Mouse (Mus musculus) left cerebral cortex, postnatal 10 days (tissue): Measurements from ENCODE around the gene Atf5. TPM values are rescaled to one million over a fixed set of nuclear protein-coding genes. Genes with fewer than 3 reads are reported as not detected.
A peak's percentile ranks its signal among the peaks of the same experiment; 100 is the strongest.

ENCODE experiments used
- DNase-seq, 2 experiments: peaks; one replicate each; pipeline ENCODE4 v3.0.0; 2021 to 2022; ENCODE audit warnings: low spot score in 2 of 2, mixed read lengths in 1 of 2; ENCODE audit errors: extremely low spot score in 1 of 2
- intact Hi-C: fragments of 180-260 bp; cut with DNase I; formaldehyde crosslinking; loops from one replicate; pipeline ENCODE4 v1.15.1; 2025
- total RNA-seq, 2 experiments: library from RNA; stranded (reverse); gene quantifications; 2 replicates each; pipeline ENCODE4 v1.2.3; 2021

Gene Atf5
- total RNA-seq, 2 experiments from 2014 or later, result 23.6 to 24.1 TPM

DNA sequence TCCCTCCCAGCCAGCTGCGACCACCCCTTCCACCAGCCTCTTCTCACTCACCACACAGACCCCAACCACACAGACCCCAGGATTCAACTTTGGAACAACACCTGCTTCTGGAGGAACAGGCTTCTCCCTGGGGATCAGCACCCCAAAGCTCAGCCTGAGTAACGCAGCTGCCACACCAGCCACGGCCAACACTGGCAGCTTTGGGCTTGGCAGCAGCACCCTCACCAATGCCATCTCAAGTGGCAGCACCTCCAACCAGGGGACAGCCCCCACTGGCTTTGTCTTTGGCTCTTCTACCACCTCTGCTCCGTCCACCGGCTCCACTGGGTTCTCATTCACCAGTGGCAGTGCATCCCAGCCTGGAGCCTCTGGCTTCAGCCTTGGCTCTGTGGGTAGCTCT is 12.2 kb upstream of the Atf5 start:
- intact Hi-C loops, result no loop called here
- no peak for DNase-seq

DNA sequence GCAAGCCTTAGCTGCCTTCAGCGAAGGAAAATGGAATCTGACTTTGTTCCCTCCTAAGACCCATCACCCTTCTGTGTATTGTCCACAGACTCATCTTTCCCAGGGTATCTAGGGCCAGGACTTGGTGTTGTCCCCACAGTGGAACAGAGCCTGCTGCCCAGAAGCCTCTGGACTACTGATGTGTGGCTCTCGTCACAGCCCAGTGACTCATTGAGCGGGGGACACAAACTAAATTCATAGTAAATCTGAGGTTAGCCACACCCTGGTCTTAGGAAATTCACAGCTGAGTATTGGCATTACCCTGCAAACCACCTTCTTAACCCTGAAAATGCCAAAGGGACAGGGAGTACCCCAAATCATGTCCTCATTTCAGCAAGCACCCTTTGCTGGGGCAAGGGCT is 10.3 kb upstream of the Atf5 start:
- intact Hi-C loops, result no loop called here
- DNase-seq, result no peak

- intact Hi-C loops, result loop anchor here (2.0 kb wide), 1 partner anchor 100 kb away; no protein-coding TSS in a partner anchor
- peak; percentile 76 to 83 for DNase-seq
Measured at GRCm38 (mm10) chr7:44824872-44825271, 8.4 kb upstream of the Atf5 start.

- peak in 1 of 2 experiments; percentile 17 for DNase-seq
- intact Hi-C loops, result no loop called here
Measured at GRCm38 (mm10) chr7:44823409-44823808, 7.0 kb upstream of the Atf5 start.

DNA sequence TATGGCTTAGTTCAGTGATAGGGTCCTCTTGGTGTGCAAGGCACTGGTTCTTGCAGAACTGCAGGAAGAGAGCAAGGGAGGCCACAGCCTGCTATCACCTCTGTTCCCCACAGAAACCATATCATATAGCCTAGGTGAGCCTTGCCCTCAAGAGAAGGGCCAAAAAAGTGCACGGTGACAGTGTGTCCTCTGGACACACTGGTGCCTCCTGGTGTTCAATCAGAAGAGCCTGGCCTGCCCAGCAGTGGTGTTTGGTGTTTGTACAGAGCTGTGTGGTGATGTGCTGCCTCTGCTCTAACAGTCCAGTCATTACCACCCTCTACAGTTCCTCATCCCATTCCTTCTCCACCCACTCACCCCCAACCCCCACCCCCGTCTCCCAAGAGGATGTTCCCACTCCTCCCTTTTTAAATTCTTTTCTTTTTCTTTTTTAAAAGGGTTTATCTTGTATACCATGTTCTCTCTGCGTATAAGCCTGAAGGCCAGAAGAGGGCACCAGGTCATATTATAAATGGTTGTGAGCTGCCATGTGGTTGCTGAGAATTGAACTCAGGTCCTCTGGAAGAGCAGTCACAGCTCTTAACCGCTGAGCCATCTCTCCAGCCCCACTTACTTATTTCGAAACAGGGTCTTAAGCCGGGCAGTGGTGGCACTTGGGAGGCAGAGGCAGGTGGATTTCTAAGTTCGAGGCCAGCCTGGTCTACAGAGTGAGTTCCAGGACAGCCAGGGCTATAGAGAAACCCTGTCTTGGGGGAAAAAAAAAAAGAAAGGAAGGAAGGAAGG is 5.4 kb upstream of the Atf5 start:
- DNase-seq, result peak in 1 of 2 experiments; percentile 13
- intact Hi-C loops, result no loop called here

- peak in 1 of 2 experiments; percentile 2 for DNase-seq
- intact Hi-C loops, result no loop called here
Measured at GRCm38 (mm10) chr7:44820525-44820924, 4.1 kb upstream of the Atf5 start.

DNA sequence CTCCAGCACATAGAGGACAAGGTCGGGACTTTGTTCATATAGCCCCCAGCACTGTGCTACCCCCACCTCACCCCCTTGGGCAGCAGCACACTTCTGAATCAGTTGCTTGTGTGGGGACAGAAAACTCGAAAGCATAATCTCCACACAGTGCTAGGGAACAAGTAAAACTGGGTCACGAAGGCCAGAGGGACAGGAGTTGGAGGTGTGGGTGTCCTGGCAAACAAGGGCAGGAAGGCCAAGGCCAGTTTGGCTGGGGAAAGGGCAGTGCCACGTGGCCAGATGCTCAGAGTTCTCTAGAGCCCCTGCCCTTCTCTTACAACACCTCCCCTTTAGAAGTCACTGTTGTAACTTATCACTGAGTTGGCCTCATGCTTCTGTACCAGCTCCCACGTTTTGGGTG is 3.4 kb upstream of the Atf5 start:
- DNase-seq, result peak in 1 of 2 experiments; percentile 18
- intact Hi-C loops, result no loop called here

- intact Hi-C loops, result no loop called here
- DNase-seq, result peak in 1 of 2 experiments; percentile 4
Measured at GRCm38 (mm10) chr7:44819391-44819790, 2.9 kb upstream of the Atf5 start.

GRCm38 (mm10) chr7:44818751-44819235 is 2.3 kb upstream of the Atf5 start:
- DNase-seq, result peak in 1 of 2 experiments; percentile 69
- intact Hi-C loops, result no loop called here

DNA sequence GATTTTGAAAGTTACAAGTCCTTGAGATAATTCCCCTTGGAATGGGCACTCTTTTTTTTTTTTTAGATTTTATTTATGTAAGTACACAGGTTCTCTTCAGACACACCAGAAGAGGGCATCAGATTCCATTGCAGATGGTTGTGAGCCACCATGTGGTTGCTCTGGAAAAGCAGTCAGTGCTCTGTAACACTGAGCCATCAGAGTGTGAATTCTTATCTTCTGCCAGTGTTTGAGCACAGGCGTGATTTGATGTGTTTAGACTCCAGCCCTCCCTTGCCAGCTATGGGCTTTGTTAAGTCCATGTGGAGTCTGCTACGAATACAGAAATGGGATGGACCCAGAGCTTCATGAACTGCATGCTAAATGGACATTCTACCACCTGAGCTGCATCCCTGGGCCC is 1.7 kb upstream of the Atf5 start:
- intact Hi-C loops, result no loop called here
- DNase-seq, result peak in 1 of 2 experiments; percentile 20

DNA sequence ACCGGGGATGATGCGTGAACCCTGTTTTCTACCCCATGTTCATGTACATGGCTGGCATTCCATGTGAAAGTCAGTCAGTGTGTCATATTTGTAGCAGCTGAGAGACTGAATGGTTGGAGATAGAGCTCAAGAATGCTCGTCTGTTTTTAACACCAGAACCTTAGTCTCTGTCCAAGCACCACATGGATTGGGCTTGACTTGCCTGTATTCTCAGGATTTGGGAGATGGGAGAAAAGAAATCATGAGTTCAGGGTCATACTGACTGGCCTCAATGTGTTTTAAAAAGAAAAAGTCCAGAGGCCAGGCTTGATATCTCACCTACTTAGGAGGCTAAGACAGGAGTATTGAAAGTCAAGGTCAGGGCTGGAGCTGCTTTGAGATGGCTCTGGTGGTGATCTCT is 983 bp upstream of the Atf5 start:
- peak in 1 of 2 experiments; percentile 7 for DNase-seq
- intact Hi-C loops, result loop anchor here (2.0 kb wide), 1 partner anchor 73 kb away; no protein-coding TSS in a partner anchor

DNA sequence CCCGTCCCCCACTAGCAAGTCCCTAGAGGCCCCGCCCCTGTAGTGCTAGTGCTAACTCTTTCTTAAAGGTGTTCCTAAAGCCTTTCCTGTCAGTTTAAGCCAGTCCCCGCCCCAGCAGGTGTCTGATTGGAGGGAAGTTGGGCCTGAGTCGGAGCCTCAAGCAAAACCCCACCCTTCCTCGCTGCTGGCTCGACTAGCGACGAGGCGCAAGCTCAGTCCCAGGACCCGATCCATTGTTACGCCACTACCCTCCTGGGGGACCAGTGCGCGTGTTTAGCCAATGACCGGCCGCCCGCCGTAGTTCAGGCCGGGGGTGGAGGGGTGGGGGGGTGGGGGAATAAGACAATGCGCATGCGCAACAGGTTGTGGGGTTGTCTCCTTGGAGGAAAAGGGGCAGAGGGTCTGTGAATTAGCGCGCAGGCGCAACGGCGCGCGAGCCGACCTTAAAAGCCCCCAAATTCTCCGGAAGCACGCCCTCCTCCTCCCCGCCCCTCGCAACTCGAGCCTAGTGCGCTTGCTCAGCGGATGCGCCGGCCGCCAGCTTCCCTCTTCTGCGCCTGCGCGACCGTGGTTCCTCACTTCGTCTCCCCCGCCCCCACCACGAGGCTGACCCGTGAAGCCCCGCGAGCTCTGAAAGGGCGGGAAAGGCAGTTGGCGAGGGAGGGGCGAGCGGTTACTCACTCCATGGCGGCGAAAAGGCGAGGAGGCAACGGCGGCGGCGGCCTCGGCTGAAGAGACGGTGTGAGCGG is 563 bp downstream of the Atf5 start, which contains the start of the genes Nup62 and Il4i1:
TSS of gene Nup62 (plus strand) at position 368 of the 749 bp plus-strand sequence.
TSS of gene Il4i1 (plus strand) at position 667 of the 749 bp plus-strand sequence.
- intact Hi-C loops, result loop anchor here (2.0 kb wide), 1 partner anchor 71 kb away; no protein-coding TSS in a partner anchor
- peak; percentile 98 to 100 for DNase-seq

DNA sequence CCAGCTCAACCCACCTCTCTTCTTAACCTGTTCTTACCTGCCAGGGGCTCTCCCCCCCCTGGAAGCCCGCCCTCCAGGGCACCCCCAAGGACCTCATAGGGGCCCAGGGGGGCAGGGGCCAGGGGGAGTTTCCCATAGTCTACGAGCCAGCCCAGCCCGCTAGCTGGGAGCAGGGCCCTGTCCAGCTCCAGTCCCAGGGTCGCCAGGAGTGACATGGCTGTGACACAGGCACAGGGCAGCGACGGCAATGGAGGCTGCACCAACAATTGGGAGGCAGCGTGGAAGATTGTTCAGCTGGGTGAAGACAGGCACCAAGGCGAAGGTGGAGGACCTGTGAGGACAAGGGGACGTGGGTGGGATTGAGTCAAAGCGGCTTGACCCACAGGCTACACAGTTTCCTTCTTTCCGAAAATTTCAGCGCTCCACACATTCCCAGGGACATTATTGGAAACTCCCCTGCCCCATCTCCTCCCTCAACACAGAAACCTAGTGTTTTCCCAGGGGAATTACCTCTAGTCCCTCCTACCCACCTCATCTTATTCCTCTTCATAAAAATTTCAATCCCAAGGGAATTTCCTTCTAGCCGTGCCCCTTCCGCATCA is 1.4 kb downstream of the Atf5 start:
- intact Hi-C loops, result no loop called here
- DNase-seq, result peak in 1 of 2 experiments; percentile 49

- intact Hi-C loops, result no loop called here
Measured at GRCm38 (mm10) chr7:44814423-44814822, 2.0 kb downstream of the Atf5 start.

GRCm38 (mm10) chr7:44813985-44814384 is 2.5 kb downstream of the Atf5 start:
- DNase-seq, result peak in 1 of 2 experiments; percentile 11
- intact Hi-C loops, result no loop called here

More at GRCm38 (mm10) chr7:44814423-44814822, 2.0 kb downstream of the Atf5 start:
- DNase-seq, result peak in 1 of 2 experiments; percentile 11

GRCm38 (mm10) chr7:44812651-44813325 is 3.7 kb downstream of the Atf5 start:
- DNase-seq, result peak in 1 of 2 experiments; percentile 37
- intact Hi-C loops, result no loop called here

DNA sequence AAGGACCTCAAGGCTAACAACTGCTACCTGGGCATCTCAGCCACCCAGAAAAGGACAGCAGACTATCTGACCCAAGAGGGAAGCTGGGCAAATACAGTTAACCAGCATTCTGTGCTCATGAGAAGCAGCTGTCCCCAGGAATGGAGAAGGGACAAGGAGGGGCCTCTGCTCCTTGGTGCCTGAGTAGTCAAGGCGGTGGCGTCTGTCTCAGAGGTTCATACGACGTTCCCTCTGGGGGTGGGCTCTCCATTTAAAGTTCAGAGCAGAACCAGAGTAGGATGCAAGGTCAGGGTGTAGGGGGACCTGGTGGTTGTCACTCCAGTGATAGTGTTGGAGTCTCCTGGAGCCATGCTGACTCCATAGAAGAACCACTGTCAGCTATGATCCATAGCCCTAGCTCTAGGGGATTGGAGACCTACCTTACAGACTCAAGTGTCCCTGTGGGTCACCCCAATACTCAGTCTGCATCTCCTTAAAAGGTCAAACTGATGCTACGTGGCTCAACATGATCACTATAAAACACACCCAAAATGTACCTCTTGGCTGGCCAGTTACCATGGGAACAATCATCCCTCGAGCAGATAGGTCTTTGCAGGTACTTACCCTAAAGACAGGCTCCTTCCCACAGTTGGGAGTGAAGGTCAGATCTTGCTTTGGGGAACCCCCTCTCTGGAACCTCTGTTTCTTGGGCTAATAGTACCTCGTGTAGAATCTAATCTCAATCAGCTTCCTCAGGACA is 5.5 kb downstream of the Atf5 start:
- intact Hi-C loops, result no loop called here
- peak in 1 of 2 experiments; percentile 14 for DNase-seq

DNA sequence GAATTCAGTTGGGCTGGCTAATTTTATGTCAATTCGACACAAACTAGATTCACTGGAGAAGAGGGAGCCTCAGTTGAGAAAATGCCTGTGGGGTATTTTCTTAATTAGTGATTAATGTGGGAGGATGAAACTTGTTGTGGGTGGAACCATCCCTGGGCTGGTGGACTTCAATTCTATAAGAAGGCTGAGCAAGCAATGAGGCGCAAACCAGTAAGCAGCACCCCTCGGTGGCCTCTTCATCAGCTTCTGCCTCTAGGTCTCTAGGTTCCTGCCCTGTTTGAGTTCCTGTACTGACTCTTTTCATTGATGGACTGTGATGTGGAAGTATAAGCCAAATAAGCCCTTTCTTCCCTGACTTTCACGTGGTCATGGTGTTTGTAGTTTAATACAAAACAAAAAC is 6.1 kb downstream of the Atf5 start:
- DNase-seq, result peak in 1 of 2 experiments; percentile 3
- intact Hi-C loops, result no loop called here
